Mouse (Mus musculus) heart, embryonic 11.5 days (tissue): ENCODE measurements around the gene Yif1a. TPM values are rescaled to one million over a fixed set of nuclear protein-coding genes. Genes with fewer than 3 reads are reported as not detected.

ENCODE experiments used
- polyA plus RNA-seq: library from polyadenylated mRNA; unstranded; fragments of >200 nt; fragmentation: Nextera tagmentation; extraction: Ambion mirVana; gene quantifications from 2 replicates; pipeline ENCODE4 v1.2.1, GENCODE M21; 2014

Gene Yif1a
- polyA plus RNA-seq, 1 experiment from 2014 or later, result 102 TPM

Other genes with a start within 250 kb of the Yif1a start
- gene Ccs, start 249.2 kb upstream of the Yif1a start, polyA plus RNA-seq, result 37.5 and 38.8 TPM in 2 replicates
- gene Ccdc87, start 249.2 kb upstream of the Yif1a start, polyA plus RNA-seq, result not detected in 2 replicates
- 23.3 and 30.2 TPM in 2 replicates for gene Ctsf, start 233.4 kb upstream of the Yif1a start, polyA plus RNA-seq
- gene Actn3, start 210.6 kb upstream of the Yif1a start, polyA plus RNA-seq, result 4.5 and 5.2 TPM in 2 replicates
- gene Zdhhc24, start 209.9 kb upstream of the Yif1a start, polyA plus RNA-seq, result 7.1 and 8.9 TPM in 2 replicates
- 1.9 and 2.9 TPM in 2 replicates for gene Bbs1, start 181.9 kb upstream of the Yif1a start, polyA plus RNA-seq
- 87.8 and 110 TPM in 2 replicates for gene Dpp3, start 160.3 kb upstream of the Yif1a start, polyA plus RNA-seq
- gene Peli3, start 145.4 kb upstream of the Yif1a start, polyA plus RNA-seq, result 0.86 and 1.1 TPM in 2 replicates
- 117 and 129 TPM in 2 replicates for gene Mrpl11, start 126.4 kb upstream of the Yif1a start, polyA plus RNA-seq
- 0.11 and 0.13 TPM in 2 replicates for gene Npas4, start 98.2 kb upstream of the Yif1a start, polyA plus RNA-seq
- 8.2 and 10.3 TPM in 2 replicates for gene Slc29a2, start 64.7 kb upstream of the Yif1a start, polyA plus RNA-seq
- gene B4gat1, start 49.7 kb upstream of the Yif1a start, polyA plus RNA-seq, result 37.4 and 46.9 TPM in 2 replicates
- 0.93 and 2.0 TPM in 2 replicates for gene AC124502.3, start 49.6 kb upstream of the Yif1a start, polyA plus RNA-seq
- gene Brms1, start 47.2 kb upstream of the Yif1a start, polyA plus RNA-seq, result 35.3 and 36.4 TPM in 2 replicates
- gene Rin1, start 38.1 kb upstream of the Yif1a start, polyA plus RNA-seq, result 3.0 and 4.3 TPM in 2 replicates
- 24.2 and 27.3 TPM in 2 replicates for gene Cd248, start 20.5 kb upstream of the Yif1a start, polyA plus RNA-seq
- 4.6 and 4.7 TPM in 2 replicates for gene Tmem151a, start 3.0 kb upstream of the Yif1a start, polyA plus RNA-seq
- 8.4 TPM in 2 replicates for gene Cnih2, start 10.0 kb downstream of the Yif1a start, polyA plus RNA-seq
- gene Rab1b, start 18.5 kb downstream of the Yif1a start, polyA plus RNA-seq, result 211 and 225 TPM in 2 replicates
- gene Klc2, start 30.0 kb downstream of the Yif1a start, polyA plus RNA-seq, result 19.8 and 24.3 TPM in 2 replicates
- 21.4 and 22.8 TPM in 2 replicates for gene Pacs1, start 184.6 kb downstream of the Yif1a start, polyA plus RNA-seq
- 224 and 239 TPM in 2 replicates for gene Sf3b2, start 206.9 kb downstream of the Yif1a start, polyA plus RNA-seq
- gene Gal3st3, start 209.8 kb downstream of the Yif1a start, polyA plus RNA-seq, result 3.8 and 4.8 TPM in 2 replicates
- gene Catsper1, start 247.2 kb downstream of the Yif1a start, polyA plus RNA-seq, result not detected in 2 replicates